Mouse (Mus musculus): ENCODE results near the gene A230072I06Rik.

- TF ChIP-seq USF1 (IDR thresholded peaks at IDR 0.05; ENCODE audit: low read depth) (no peak), CTCF (IDR thresholded peaks at IDR 0.05; ENCODE audit: control insufficient read depth, insufficient read depth, insufficient read length) (no peak), MYOG (IDR thresholded peaks at IDR 0.05; ENCODE audit: control insufficient read depth, extremely low read depth, insufficient read length) (no peak), MAX (IDR thresholded peaks at IDR 0.05) (no peak)
Measured at GRCm38 (mm10) chr8:12319755-12320455, 41.3 kb downstream of the A230072I06Rik start.

Measured in C2C12 (cell line).